ENCODE assay signal across 5 mouse cellular contexts in the genomic region with DNA sequence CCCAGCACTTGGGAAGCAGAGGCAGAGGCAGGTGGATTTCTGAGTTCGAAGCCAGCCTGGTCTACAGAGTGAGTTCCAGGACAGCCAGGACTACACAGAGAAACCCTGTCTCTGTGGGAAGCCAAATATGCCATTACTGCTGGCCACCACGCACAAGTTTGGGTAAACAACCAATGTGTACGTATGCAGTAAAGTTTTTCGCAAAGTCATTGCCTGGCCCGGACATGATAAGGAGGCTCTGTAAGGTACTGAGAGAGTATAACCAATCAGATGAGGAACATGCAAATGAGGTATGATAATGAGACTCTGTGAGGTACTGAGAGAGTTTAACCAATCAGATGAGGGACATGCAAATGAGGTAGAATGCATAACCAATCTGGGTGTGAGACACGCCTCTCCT.
DNase-seq lines count a peak whose midpoint lies in the region; ATAC-seq and TF ChIP-seq lines count a peak whose summit lies in the region.
"Not testable (repeated sequence)": the region's sequence is repeated elsewhere in the genome, so short reads cannot be mapped to it uniquely, and the experiment has no call there.

No protein-coding gene starts in this region.

- 62% methylated on average over 6 of the region's 6 CpGs for WGBS in liver, embryonic 13.5 days (ENCODE audit: insufficient replicate concordance)
- 57% methylated on average over 6 of the region's 6 CpGs for WGBS in liver, embryonic 15.5 days (ENCODE audit: insufficient replicate concordance)
- 78% methylated on average over 6 of the region's 6 CpGs for WGBS in liver, postnatal 0 days (ENCODE audit: insufficient replicate concordance)

- TF ChIP-seq CTCF in liver, postnatal 0 days (IDR thresholded peaks at IDR 0.05; ENCODE audit: low read depth) = not testable (repeated sequence)

- H3K9me3 ChIP-seq in liver, embryonic 13.5 days (replicated peaks); liver, embryonic 15.5 days (replicated peaks); liver, postnatal 0 days (ENCODE audit: low read length): not testable (repeated sequence)

- not testable (repeated sequence) for H3K4me2 ChIP-seq in liver, embryonic 13.5 days; liver, embryonic 15.5 days; liver, postnatal 0 days (ENCODE audit: low read depth, low read length)

- H3K27ac ChIP-seq in liver, embryonic 13.5 days; liver, embryonic 15.5 days (replicated peaks); liver, postnatal 0 days (ENCODE audit: low read depth): not testable (repeated sequence)

- H3K36me3 ChIP-seq in liver, embryonic 13.5 days; liver, embryonic 15.5 days (replicated peaks); liver, postnatal 0 days (replicated peaks; ENCODE audit: insufficient read depth, low read length): not testable (repeated sequence)

- ATAC-seq in liver, embryonic 13.5 days (ENCODE audit: low read depth) = peak; percentile 60
- ATAC-seq in liver, embryonic 15.5 days (ENCODE audit: insufficient read depth) = peak; percentile 40; the same call in 1 of the 2 replicates
- peak; percentile 57 for ATAC-seq in liver, postnatal 0 days

- not testable (repeated sequence) for H3K9ac ChIP-seq in liver, embryonic 13.5 days; liver, embryonic 15.5 days; liver, postnatal 0 days (replicated peaks)

- TF ChIP-seq EP300 in liver, postnatal 0 days (IDR thresholded peaks at IDR 0.05; ENCODE audit: low read depth) = not testable (repeated sequence)

- DNase-seq in MEL-GATA-1-ER (ENCODE audit: extremely low read depth, low read depth) (peak; percentile 2), liver (peak; percentile 4)
- DNase-seq in liver, embryonic 13.5 days; liver, postnatal 0 days: not testable (repeated sequence)

- H3K27me3 ChIP-seq in liver, embryonic 13.5 days; liver, embryonic 15.5 days; liver, postnatal 0 days (ENCODE audit: insufficient read depth, low read length): not testable (repeated sequence)

- not testable (repeated sequence) for H3K4me3 ChIP-seq in liver, embryonic 13.5 days (replicated peaks); liver, embryonic 15.5 days (replicated peaks); liver, postnatal 0 days (ENCODE audit: low read depth, low read length)

- not testable (repeated sequence) for H3K4me1 ChIP-seq in liver, embryonic 13.5 days (replicated peaks); liver, embryonic 15.5 days (replicated peaks); liver, postnatal 0 days (ENCODE audit: insufficient read depth)
